Mouse (Mus musculus) urinary bladder, postnatal 10 days (tissue): ENCODE data around the gene Psmb4.
"Not testable (repeated sequence)": the region's sequence is repeated elsewhere in the genome, so short reads cannot be mapped to it uniquely, and the experiment has no call there.

Experiments
- DNase-seq: peaks from one replicate; pipeline ENCODE4 v3.0.0; 2022; ENCODE audit warnings: low spot score

Gene Psmb4

GRCm38 (mm10) chr3:94886316-94887224 is at the start of gene Psmb4:
Psmb4 (minus strand) TSS chr3:94886961.
- DNase-seq, result no peak

- not testable (repeated sequence) for DNase-seq
Measured at GRCm38 (mm10) chr3:94936147-94936546, 49.4 kb upstream of the Psmb4 start.

GRCm38 (mm10) chr3:94935332-94935731 is 48.6 kb upstream of the Psmb4 start:
- DNase-seq, result not testable (repeated sequence)

- not testable (repeated sequence) for DNase-seq
Measured at GRCm38 (mm10) chr3:94934564-94934963, 47.8 kb upstream of the Psmb4 start.

GRCm38 (mm10) chr3:94933604-94934003 is 46.8 kb upstream of the Psmb4 start:
- not testable (repeated sequence) for DNase-seq

- peak; percentile 33 for DNase-seq
Measured at GRCm38 (mm10) chr3:94932809-94933564, 46.2 kb upstream of the Psmb4 start, which contains the start of gene Selenbp1. Selenbp1 (plus strand) TSS chr3:94933056.

GRCm38 (mm10) chr3:94932279-94932678 is 45.5 kb upstream of the Psmb4 start:
- DNase-seq, result not testable (repeated sequence)

- not testable (repeated sequence) for DNase-seq
Measured at GRCm38 (mm10) chr3:94931427-94932082, 44.8 kb upstream of the Psmb4 start.

- not testable (repeated sequence) for DNase-seq
Measured at GRCm38 (mm10) chr3:94930386-94931266, 43.9 kb upstream of the Psmb4 start.

GRCm38 (mm10) chr3:94928979-94929378 is 42.2 kb upstream of the Psmb4 start:
- DNase-seq, result not testable (repeated sequence)

- not testable (repeated sequence) for DNase-seq
Measured at GRCm38 (mm10) chr3:94926301-94926736, 39.6 kb upstream of the Psmb4 start.

GRCm38 (mm10) chr3:94924688-94925087 is 37.9 kb upstream of the Psmb4 start:
- no peak for DNase-seq

GRCm38 (mm10) chr3:94922333-94922732 is 35.6 kb upstream of the Psmb4 start:
- no peak for DNase-seq

- no peak for DNase-seq
Measured at GRCm38 (mm10) chr3:94921104-94921503, 34.3 kb upstream of the Psmb4 start.

GRCm38 (mm10) chr3:94918845-94919244 is 32.1 kb upstream of the Psmb4 start:
- no peak for DNase-seq

GRCm38 (mm10) chr3:94917816-94918361 is 31.1 kb upstream of the Psmb4 start:
- no peak for DNase-seq

- DNase-seq, result no peak
Measured at GRCm38 (mm10) chr3:94915903-94916741, 29.4 kb upstream of the Psmb4 start.

- DNase-seq, result no peak
Measured at GRCm38 (mm10) chr3:94913801-94914200, 27.0 kb upstream of the Psmb4 start.

GRCm38 (mm10) chr3:94911050-94911693 is 24.4 kb upstream of the Psmb4 start:
- DNase-seq, result no peak
